Mouse (Mus musculus) kidney, adult 9 months (tissue): ENCODE results near the gene Glcci1.

Experiments
- DNase-seq: peaks from one replicate; pipeline ENCODE4 v3.0.0; 2022

Glcci1 gene

DNA sequence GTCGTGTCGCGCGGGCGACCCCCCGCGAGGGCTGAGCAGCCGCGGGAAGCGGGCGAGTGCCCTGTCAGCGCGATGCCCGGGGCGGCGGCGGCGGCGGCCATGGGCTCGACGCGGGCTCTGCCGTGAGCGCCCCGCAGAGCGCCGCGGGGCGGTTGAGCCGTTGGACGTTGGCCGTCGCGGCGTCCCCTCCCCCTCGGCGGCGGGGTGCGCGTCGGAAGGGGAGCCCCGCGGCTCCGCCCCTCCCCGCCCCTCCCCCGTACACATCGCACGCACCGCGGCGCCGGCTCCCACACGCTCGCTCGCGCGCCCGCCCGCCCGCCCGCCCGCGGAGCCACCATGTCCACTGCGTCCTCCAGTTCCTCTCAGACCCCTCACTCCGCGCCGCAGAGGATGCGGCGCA lies at the start of gene Glcci1:
Gene Glcci1 (plus strand): TSS at position 50 of the 400 bp plus-strand sequence.
- peak; percentile 58 for DNase-seq

DNA sequence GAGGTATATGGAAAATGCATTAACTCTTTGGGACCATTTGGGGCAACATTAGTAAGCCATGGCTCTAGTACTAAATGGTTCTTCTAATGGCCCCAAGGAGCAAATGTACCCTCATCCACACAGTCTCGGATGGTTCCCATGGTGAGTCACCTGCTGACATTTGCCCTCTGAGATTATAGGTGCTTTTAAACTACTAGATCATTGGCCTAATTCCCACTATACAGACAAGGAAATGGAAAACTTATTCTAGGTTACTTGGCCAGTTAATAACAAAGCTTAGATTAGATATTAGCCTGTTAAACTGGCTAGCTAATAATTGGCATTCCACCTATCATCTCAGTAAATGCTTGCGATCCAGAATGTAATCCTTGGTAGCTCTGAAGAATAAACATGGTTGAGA lies 47.0 kb upstream of the Glcci1 start:
- peak; percentile 59 for DNase-seq

DNA sequence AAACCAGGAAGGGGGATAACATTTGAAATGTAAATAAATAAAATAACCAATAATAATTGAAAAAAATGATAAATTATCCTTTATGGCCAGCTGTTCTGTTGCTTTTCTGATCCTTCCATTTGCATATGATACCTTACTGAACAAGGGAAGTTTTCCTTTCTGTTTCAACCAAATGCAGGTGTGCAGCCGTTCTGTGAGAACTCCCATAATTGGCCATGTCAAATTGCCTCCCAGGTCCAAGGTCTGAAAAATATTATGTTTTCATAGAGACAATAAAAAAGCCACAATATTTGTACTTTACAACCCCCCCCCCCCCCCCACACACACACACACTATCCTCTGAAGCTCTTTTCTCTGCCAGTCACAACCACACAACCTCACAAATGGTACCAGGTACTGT lies 44.0 kb upstream of the Glcci1 start:
- no peak for DNase-seq

DNA sequence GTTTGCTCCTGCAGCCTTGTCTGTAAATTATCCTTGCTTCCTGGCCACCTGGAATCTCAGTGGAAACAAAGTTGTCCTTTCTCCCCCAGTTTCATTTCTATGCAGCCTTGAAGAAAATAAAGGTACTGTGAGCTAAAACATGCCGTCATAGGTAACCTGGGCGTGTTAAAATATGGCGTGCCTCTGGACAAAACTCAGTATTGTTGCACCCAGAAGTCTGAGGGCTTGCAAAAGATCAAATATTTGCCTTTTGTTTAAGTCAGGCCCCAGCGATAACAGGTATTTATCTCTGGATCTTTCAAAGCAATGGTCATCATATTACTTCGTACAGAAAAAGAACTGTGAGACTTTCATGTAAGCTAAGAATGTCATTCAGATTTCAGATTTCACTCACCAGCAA lies 43.4 kb upstream of the Glcci1 start:
- DNase-seq, result no peak

DNA sequence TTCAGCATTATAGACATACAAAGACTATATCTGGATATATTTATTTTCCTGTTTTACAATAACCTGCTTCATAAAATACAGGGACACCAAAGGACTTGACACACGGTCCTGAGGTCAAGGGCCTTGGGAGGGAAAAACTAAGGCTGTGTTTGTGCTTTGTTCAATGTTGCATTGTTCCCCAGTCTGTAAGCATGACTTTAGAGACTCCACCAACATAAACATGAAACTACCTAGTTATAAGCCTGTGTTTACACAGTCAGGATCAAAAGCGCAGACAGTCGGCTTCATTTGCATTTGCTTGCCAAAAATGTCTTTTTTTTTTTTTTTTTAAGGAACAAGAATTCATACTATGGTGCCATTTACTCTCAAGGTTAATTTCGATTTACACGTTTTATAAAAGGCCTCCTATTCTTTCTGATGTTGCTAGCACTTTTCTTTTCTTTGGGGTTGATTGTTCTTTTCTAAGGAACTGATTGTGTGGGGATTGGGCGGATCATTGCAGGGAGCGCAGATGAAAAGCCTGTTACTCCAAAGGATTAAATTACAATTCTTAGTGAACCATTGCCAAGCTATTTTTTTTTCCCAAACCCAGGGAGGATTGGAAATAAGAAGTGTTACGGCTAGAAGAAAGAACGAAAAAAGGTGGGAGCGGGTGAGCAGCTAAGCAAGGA lies 41.6 kb upstream of the Glcci1 start:
- DNase-seq, result no peak

DNA sequence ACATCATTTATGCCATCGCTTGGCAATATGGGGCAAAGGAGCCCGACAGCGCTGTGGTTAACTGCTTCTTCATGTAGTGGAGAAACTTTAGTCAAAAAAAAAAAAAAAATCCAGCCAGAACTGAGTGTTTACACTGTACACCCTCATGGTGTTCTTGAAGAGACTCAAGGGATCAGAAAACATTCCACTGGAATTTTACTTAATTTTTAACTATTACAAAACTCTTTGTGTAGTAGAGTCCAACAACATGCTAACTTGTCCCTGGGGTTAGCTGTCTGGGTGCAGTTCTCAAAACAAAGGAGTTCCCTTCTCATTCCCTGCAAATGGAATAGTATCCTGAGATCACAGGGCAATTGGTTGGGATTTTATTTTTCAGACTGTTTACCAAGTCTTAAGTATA lies 39.5 kb upstream of the Glcci1 start:
- peak; percentile 46 for DNase-seq

DNA sequence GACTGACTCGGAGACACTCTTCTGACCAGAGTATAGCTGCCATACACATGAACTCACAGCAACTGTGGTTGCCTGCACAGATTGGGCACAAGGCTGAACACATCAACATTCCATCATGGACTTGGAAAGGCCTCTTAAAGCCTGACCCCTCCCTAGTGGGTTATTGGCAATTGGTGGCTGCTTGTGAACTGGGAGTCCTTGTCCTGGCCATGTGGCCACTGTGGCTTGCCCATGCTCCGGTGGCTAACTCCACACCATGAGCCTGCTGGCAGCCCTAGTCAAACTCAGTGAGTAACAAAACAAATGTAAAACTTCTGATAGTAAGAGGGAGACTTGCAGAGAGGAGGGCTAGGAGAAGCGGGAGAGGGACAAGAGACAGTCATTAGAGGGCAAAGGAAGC lies 37.3 kb upstream of the Glcci1 start:
- DNase-seq, result no peak

DNA sequence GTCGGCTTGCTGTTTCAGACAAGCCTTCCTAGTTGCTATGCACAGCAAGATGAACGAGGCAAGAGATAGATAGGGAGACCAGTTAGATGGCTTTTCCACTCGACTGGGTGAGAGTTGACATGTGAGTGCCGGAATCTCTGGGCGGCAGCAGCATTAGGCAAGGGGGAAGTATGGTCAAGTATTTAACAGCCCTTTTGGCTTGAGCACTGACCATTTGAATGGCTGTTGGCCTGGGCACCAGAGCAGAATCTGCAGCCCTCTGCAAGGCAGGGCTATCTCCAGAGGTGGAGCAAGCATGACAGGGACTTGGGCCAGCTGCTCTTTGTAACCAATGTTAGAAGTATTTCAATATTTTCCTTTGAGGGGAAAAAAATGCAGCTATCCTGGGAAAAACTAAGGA lies 36.5 kb upstream of the Glcci1 start:
- DNase-seq, result peak; percentile 32

DNA sequence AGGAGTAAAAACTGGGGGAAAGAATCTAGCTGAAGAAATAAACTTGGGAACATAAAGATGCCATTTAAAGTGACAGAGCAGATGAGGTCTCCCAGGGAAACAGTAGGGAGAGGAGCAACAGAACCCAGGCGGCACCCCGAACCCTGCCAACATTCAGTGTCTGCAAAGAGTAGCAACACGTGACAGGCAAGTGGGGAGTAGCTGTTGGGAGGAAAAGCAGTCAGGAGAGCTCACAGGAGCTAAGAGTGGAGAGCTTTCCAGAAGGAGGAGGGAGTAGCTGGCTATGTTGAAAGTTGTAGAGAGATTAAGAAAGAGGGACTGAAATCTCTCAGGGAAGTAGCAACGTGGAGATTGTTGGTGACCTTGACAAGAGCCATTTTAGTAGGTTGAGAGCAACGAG lies 35.9 kb upstream of the Glcci1 start:
- no peak for DNase-seq

DNA sequence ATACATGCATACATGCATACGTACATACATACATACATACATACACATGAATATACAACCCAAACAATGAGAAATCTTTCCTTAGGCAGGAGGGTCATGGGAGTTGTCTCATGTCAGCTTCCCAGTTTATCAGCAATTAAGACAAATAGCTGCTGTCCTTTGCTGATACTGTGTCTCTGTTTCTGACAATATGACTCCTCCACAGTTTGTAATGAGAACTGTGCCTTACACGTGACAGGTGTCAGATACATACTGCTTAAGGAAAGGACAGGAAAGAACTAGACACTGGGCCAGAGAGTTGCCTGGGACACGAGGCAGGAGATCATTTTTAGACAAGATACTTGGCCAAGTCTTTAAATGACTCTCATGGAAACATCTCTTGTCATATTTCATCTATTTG lies 35.1 kb upstream of the Glcci1 start:
- no peak for DNase-seq

DNA sequence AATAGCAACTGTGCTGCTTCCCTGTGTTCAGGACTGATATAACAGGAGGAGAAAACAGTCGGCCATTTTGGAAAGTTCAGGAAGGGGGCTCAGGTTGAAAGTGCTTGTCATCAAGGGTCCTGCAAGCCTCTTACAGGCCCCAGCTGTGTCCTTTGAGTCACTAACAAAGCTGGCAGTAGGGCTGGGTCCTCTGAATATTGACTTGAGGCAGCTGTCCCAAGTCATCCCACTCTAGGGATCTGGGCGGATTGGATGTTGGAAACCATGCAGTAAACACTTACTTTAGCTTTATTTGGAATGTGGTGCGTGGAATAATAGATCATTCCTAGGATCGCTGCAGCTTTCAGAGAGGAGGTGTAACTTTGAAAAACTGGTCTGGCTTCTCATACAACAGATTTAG lies 34.6 kb upstream of the Glcci1 start:
- no peak for DNase-seq

DNA sequence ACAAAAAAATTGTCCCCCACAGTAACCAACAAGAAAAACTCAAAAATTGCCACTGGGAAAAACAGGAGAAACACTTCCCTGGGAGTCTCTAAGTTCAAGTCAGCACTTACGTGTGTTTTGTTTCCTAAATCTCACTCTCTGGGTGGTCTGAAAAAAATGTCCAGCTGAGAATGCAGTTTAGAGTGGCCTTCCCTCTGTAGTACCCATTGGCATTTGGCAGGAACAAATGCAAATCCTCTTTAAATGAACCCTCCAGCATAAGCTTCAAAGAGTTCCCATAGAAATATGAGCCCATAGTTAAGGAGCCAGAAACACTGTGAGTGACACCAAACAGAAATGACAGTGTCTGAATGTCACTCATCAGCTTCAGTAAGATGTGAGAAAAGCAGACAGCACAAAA lies 30.2 kb upstream of the Glcci1 start:
- DNase-seq, result no peak

DNA sequence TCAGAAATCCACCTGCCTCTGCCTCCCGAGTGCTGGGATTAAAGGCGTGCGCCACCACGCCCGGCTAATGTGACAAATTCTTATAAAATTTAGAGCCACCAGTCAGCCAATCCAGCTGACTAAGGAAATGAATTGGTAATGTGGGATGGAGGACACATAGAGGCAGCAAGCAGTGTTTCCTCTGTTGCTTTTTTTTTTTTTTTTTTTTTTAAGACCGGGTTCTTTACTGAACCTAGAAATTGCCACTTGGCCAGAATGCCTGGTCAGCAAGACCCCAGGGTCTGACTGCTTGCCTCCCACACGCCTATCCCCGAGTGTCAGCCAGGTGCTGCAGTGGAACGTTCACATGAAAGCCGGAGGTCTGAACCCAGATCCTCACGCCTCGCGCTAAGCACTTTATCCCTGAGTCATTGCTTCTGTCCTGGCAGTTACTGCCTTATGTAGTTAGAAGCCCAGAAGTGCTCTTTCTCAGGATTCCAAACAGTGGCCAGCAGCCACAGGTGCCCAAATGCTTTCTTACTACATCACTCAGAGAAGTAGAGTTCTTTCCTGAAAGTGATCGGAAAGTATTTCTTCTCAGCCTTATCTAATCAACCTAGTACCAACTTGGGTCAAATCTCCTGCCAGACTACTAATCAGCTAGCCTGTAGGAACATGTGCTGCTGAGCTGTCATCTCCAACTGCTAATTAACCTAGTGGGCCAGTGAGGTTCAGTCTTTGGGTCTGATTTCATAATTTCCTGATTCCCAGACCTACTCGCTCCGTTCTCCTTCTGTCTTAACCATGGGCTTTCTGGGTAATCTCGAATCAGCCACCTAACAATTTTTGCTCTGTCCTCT lies 24.7 kb upstream of the Glcci1 start:
- no peak for DNase-seq

DNA sequence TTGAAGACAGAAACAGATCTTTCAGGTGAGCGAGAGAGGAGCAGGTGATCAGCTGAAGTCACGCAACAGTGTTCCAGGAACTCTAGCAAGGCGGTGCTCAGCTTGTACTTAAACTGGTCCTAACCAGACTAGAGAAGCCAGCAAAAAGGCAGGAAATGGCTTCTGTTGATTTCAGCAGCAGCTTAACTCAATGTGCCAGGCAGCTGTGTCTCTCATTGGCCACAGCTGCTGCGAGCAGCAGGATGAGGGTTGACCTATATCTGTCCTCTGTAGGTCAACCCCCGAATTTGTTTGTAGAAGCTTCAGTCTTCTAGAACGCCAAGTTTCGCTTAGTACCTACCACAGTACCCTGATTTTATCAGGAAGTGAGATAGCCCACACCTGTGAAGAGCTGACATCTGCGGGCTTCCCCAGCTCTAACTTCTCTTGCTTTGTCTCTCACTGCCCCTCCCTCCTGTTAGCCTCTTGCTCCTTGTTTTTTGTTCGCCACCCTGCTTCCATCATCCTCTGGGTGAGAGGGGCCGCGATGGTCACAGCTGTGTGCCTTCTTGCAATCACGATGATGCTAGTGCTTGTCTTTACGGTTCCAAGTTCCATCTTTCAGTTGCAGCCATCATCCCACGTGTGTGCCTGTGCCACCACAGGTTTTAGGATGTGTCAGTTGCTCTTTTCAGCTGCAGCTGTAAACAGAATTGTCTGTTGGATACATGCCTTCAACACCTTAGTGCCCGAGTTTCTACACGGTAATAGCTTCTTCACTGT lies 23.8 kb upstream of the Glcci1 start:
- DNase-seq, result no peak

DNA sequence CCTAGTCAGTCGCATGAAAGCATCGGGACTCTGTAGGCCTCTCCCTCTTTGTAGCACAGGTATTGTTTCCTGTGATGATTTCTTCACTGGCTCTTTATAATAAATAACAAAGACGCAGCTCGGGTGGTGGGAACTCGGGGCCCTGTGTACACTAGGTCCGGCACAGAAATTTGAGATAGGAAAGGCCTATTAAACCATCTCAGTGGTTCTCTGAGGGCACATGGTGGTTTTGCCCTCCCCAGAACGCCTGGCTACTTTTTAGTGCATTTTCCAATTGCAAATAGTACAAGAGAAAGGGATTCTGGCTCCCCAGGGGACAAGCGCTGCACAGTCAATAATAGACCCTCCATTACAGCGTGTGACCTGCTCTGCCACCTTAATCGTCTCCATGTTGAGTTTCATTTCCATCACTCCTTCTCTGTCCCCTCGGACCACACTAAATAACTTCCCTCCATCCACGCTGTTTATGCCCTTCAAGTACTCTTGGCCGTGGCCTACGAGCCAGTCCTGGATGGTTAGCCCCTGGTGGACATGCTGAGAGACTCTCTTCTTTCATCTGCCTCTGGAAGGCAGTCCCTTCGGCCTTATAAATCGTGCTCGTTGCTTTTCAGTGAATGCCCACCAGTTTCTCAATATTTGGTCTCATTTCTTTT lies 22.9 kb upstream of the Glcci1 start:
- DNase-seq, result no peak

DNA sequence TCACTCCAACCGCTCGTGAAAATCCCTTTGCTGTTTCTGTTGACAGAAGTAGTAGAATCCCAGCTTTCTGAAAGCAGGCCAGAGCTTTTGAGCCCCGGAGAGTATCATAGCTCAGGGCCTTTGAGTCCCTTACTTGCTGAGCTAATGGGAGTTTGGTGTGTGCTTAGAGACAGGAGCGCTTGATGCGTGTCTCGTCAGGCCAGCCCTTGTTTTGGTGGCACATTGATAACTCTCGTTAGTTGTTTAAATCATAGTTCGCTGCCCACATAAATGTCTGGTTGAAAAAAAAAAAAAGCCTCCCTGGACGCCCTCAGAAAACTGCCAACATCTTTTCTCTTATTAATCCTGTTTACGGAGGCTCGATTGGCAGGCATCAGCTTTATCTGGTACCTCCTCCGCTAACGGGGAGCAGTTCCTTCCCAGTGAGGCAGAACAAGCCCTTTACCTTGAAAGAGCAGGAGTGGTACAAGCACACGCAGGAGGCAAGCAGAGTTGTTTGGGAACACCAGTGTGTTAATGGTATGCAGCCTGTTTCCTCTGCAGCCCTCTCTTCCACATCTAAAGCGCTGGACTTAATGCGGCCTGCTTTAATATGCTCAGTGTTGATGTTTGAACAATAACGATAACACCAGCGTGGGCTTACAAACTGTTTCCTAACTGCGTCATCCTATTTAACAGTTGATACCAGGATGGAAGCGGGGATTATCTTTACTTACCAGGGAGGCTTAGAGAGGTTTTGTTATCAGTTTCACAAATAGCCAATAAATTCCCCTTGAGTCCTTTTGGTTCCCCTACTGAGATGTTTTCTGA lies 22.2 kb upstream of the Glcci1 start:
- no peak for DNase-seq

DNA sequence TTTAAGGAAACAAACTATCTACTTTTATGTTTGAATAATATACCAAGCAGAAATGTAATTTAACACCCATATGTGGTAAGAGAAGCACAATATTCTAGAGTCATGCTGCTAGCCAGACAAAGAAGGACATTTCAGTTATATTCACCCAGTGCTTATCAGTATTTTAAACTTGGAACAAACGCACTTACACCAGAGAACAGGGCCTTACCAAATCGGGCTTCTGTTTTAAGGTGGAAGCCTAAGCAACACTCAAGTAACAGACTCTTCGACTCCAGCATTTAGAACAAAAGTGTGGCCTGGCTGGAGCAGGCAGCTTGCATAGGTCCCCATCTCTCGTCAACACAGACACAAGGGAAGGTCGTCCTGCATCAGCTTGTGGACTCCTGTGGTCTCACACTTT lies 21.2 kb upstream of the Glcci1 start:
- DNase-seq, result no peak

DNA sequence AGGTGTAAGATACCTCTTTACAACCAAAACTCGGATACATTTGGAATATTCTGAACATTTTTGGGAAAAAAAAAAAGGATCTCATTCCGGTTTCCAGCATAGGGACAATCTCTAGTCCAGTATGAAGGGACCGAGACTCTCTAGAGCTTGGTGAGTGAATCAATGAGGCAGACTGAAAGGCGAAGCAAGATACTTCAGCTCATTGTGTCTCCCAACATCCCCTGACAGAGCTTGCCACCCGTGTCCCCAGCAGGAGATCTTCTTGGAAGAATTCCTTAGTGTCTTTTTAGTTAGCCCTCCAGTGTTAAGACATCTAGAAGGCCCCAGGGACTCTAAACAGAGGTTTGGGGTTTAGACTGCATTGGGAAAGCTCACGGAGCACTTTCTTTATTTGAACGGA lies 20.1 kb upstream of the Glcci1 start:
- no peak for DNase-seq

DNA sequence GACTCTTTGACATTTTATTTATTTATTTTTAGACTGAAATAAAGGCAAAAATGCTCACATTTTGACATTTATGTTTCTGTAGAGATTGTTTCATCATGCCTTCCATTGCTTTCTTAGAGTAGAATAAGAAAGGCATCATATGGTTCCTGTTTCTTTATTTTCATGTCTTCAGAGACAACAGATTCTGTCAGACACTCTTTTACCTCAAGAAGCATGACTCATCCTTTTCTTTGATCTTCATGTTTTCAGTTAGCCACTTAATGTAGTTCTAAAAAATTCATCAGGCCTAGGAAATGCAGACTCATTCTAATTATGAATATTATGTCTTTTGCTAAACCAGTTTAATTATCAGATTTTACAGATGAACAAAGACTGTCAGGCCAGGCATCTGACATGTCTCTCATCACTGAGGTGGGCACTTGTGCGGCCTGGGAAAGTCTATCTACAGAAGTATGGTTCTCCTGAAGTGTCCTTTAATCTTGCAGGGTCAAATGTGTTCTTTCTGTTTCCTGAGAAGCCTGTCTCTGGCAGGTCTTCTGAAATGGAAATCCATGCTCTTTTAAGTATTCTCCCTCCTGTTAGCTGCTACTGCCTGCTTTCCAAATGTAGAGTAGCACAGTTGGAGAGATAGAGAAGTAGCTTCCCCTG lies 19.3 kb upstream of the Glcci1 start:
- no peak for DNase-seq

DNA sequence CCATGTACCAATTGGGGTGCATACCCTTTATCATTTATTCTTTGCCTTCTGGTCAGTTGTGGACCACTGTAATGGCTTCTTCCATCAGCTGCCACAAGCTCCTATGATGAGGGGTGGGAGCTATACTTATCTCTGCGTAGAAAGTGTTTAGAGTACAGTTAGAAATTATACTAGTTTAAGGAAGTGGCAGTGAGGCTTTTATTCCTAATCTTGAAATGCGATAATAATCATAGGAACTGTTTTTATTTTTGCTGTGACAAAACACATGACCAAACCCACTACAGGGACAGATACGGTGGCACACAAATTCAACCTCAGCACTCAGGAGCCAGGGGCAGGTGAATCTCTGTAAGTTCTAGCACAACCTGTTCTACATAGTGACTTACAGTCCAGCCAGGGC lies 17.2 kb upstream of the Glcci1 start:
- DNase-seq, result no peak

DNA sequence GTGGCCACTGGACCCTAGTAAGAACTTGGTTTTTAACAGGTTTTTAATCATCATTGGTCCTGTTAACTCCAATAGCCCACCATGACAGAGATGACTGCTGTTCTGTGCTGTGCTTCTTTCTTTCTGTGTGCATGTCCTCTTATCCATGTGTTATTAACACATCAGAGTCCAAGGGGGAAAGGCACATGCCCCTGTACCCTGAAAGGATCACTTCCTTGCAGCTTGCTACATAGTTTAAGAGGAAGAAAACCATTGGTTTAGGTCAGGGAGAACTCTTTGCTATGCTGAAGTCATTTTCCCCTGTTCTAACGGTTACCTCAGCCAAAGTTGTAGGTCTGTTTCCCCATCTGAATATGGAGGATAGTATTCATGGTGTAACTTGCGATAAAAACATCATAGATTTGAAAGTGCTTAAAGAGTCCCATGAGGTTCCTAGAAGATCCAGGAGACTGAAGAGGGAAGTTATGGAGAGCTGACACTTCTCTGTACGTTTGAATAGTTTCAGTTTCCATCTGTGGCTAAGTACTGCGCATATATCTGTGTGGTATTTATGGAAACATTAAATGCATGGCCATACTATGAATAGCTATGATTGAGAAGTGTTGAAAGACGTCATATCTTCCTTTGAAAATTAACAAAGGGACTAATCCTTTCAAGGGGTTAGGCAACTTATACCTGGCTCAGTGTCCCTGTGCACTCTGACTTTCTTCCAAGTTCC lies 14.1 kb upstream of the Glcci1 start:
- DNase-seq, result no peak
